Comparison of ENCODE assay signal across 8 mouse cellular contexts in genomic region chr8:88119076-88119475, GRCm38 (mm10). TPM values are rescaled to one million over a fixed set of nuclear protein-coding genes. Genes with fewer than 3 reads are reported as not detected.
DNase-seq lines count a peak whose midpoint lies in the region; ATAC-seq lines count a peak whose summit lies in the region.

No protein-coding gene starts in this region.

- peak overlapping the region; percentile 75 for H3K4me3 ChIP-seq in forebrain, embryonic 15.5 days
- peak overlapping the region; percentile 97 for H3K4me3 ChIP-seq in kidney, embryonic 14.5 days (ENCODE audit: low read length)
- peak overlapping the region; percentile 97 for H3K4me3 ChIP-seq in midbrain, embryonic 10.5 days

- peak; percentile 36; the same call in 1 of the 2 replicates for ATAC-seq in forebrain, embryonic 15.5 days (replicated peaks)
- ATAC-seq in kidney, embryonic 14.5 days (ENCODE audit: low FRiP score, low TSS enrichment): no peak

- H3K4me2 ChIP-seq in forebrain, embryonic 15.5 days (replicated peaks): peak overlapping the region; percentile 54
- H3K4me2 ChIP-seq in kidney, embryonic 14.5 days (replicated peaks; ENCODE audit: low read depth, low read length): peak overlapping the region; percentile 64

- peak; percentile 28 for DNase-seq in embryo, embryonic 10.5 days (ENCODE audit: low spot score)
- DNase-seq in embryo, embryonic 10 days (ENCODE audit: low spot score): no peak
- DNase-seq in R1 (ENCODE audit: low read depth, low spot score): peak; percentile 16
- DNase-seq in midbrain, embryonic 10.5 days (ENCODE audit: low spot score): peak; percentile 14
- DNase-seq in thymus, postnatal 36 days: peak; percentile 18 to 27
- no peak for DNase-seq in left cerebral cortex, adult 8-10 months (ENCODE audit: low spot score in 2 of 2)

- peaks cover 12% of the 10 kb centered on the region for H3K4me1 ChIP-seq in forebrain, embryonic 15.5 days
- peaks cover 10% of the 10 kb centered on the region; the same call in 1 of the 2 replicates for H3K4me1 ChIP-seq in kidney, embryonic 14.5 days (ENCODE audit: control insufficient read depth, insufficient read depth, low read length)
- H3K4me1 ChIP-seq in midbrain, embryonic 10.5 days: peaks cover 10% of the 10 kb centered on the region

- H3K27ac ChIP-seq in forebrain, embryonic 15.5 days (replicated peaks): peak overlapping the region; percentile 58
- H3K27ac ChIP-seq in kidney, embryonic 14.5 days (ENCODE audit: low read depth, low read length): peak overlapping the region; percentile 57
- H3K27ac ChIP-seq in midbrain, embryonic 10.5 days (replicated peaks): peak overlapping the region; percentile 95

- peaks cover 20% of the 10 kb centered on the region; the same call in 1 of the 2 replicates for H3K36me3 ChIP-seq in forebrain, embryonic 15.5 days
- H3K36me3 ChIP-seq in kidney, embryonic 14.5 days (ENCODE audit: control insufficient read depth, insufficient read depth, low read length): peaks cover 18% of the 10 kb centered on the region; the same call in 1 of the 2 replicates
- peaks cover 37% of the 10 kb centered on the region for H3K36me3 ChIP-seq in midbrain, embryonic 10.5 days

- no peaks in the 10 kb centered on the region for H3K27me3 ChIP-seq in forebrain, embryonic 15.5 days
- no peaks in the 10 kb centered on the region for H3K27me3 ChIP-seq in kidney, embryonic 14.5 days (ENCODE audit: control insufficient read depth, insufficient read depth, low read length)
- no peaks in the 10 kb centered on the region for H3K27me3 ChIP-seq in midbrain, embryonic 10.5 days (ENCODE audit: low read depth, poor library complexity, severe bottlenecking)

- WGBS in forebrain, embryonic 15.5 days: under 1% methylated on average over 11 of the region's 11 CpGs
- WGBS in kidney, embryonic 14.5 days: under 1% methylated on average over 11 of the region's 11 CpGs
- WGBS in midbrain, embryonic 10.5 days: 4% methylated on average over 11 of the region's 11 CpGs

- no peaks in the 10 kb centered on the region for H3K9me3 ChIP-seq in forebrain, embryonic 15.5 days
- H3K9me3 ChIP-seq in kidney, embryonic 14.5 days (ENCODE audit: control insufficient read depth, low read length): no peaks in the 10 kb centered on the region
- no peaks in the 10 kb centered on the region for H3K9me3 ChIP-seq in midbrain, embryonic 10.5 days (replicated peaks)

- peak overlapping the region; percentile 83 for H3K9ac ChIP-seq in forebrain, embryonic 15.5 days (replicated peaks)
- H3K9ac ChIP-seq in kidney, embryonic 14.5 days (ENCODE audit: low read depth, low read length): peak overlapping the region; percentile 97

RNA-seq across cellular contexts. Expression of gene Cnep1r1, which starts 0.5 kb away (rescaled TPM):
- 48.4 and 48.9 TPM in 2 replicates for polyA plus RNA-seq in forebrain, embryonic 15.5 days (2015; fragmentation: Nextera tagmentation; extraction: Ambion mirVana)
- polyA plus RNA-seq in kidney, embryonic 14.5 days (2014; fragmentation: Nextera tagmentation; extraction: Ambion mirVana): 35.6 and 94.4 TPM in 2 replicates
- polyA plus RNA-seq in midbrain, embryonic 10.5 days (2016; fragmentation: Nextera tagmentation; extraction: Ambion mirVana): 43.4 and 43.6 TPM in 2 replicates
- 10 to 100 TPM; 32.5 to 37.3 (median 35.7) TPM for total RNA-seq in left cerebral cortex, adult 8-10 months (2022)

RNA-seq across cellular contexts. Expression of gene Heatr3, which starts 18.6 kb away (rescaled TPM):
- polyA plus RNA-seq in forebrain, embryonic 15.5 days (2015; fragmentation: Nextera tagmentation; extraction: Ambion mirVana): 38.0 and 40.7 TPM in 2 replicates
- polyA plus RNA-seq in kidney, embryonic 14.5 days (2014; fragmentation: Nextera tagmentation; extraction: Ambion mirVana): 41.4 and 64.9 TPM in 2 replicates
- 44.6 and 48.4 TPM in 2 replicates for polyA plus RNA-seq in midbrain, embryonic 10.5 days (2016; fragmentation: Nextera tagmentation; extraction: Ambion mirVana)
- 10 to 100 TPM; 23.1 to 29.8 (median 27.8) TPM for total RNA-seq in left cerebral cortex, adult 8-10 months (2022)

Comparison
In these comparisons a context has a peak if more than half of its experiments do, and no peak if none do; other contexts are left out.
1. DNase-seq: peak in embryo, embryonic 10.5 days (single experiment), R1 (single experiment), midbrain, embryonic 10.5 days (single experiment) and thymus, postnatal 36 days (2 of 2); none in embryo, embryonic 10 days (single experiment) and left cerebral cortex, adult 8-10 months (0 of 2).
2. Peak in every context shown above with its lines, with median percentiles within 50 percentile points of each other: H3K27ac ChIP-seq and H3K4me3 ChIP-seq.